Mouse (Mus musculus) E14TG2a.4 (cell line): ENCODE results near the gene Fhit.

ENCODE experiments used
- CTCF ChIP-seq: conservative IDR thresholded peaks from 2 replicates; pipeline ENCODE4 v1.5.1; 2014; ENCODE audit warnings: low read length
- NANOG ChIP-seq: IDR thresholded peaks from 2 replicates; pipeline ENCODE4 v1.6.1; 2014; ENCODE audit warnings: borderline replicate concordance, low read length, mixed read lengths
- POU5F1 ChIP-seq: IDR thresholded peaks from 2 replicates; pipeline ENCODE4 v1.6.1; 2014; ENCODE audit warnings: low read length, borderline replicate concordance

DNA sequence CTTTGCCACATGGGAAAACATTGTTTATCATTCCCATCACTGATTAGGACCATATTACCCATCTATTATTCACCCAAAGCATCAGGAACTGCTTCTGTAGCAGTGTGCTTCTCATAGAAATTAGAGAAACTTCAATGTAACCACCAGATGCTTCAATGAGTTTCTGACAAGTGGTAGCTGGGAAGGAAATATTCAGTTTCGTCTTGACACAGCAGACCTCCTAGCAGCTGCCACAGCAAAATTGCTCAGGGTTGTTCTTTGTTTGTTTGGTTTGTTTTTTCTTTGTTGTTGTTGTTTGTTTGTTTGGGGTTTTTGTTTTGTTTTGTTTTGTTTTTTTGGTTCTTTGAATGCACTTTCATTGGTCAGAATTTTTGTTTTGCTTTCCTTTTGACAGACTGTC, 798.5 kb downstream of the Fhit start:
- TF ChIP-seq CTCF (no peak), NANOG (no peak), POU5F1 (no peak)
